Mouse (Mus musculus) limb, embryonic 13.5 days (tissue): ENCODE data around the gene H2-Eb2. TPM values are rescaled to one million over a fixed set of nuclear protein-coding genes. Genes with fewer than 3 reads are reported as not detected.

Experiments
- ATAC-seq: fragments of 200-750 bp; cut with Nextera tagmentation; 2 replicates; pipeline ENCODE4 v1.8.0; 2017; ENCODE audit warnings: low read depth, moderate number of reproducible peaks, moderate TSS enrichment; ENCODE audit not compliant: low FRiP score
- H3K27ac ChIP-seq: fragments of 300-500 bp; sonication (generic); 2 replicates; pipeline ENCODE4 v1.5.1; 2015; ENCODE audit warnings: inconsistent platforms, mild to moderate bottlenecking, moderate library complexity
- H3K27me3 ChIP-seq: fragments of 300-500 bp; sonication (generic); 2 replicates; pipeline ENCODE4 v1.6.1; 2015; ENCODE audit warnings: mild to moderate bottlenecking, inconsistent platforms
- H3K36me3 ChIP-seq: fragments of 300-500 bp; sonication (generic); 2 replicates; pipeline ENCODE4 v1.6.1; 2015; ENCODE audit warnings: inconsistent platforms, mild to moderate bottlenecking, moderate library complexity
- H3K4me1 ChIP-seq: fragments of 300-500 bp; sonication (generic); 2 replicates; pipeline ENCODE4 v1.6.1; 2015; ENCODE audit warnings: inconsistent platforms
- H3K4me2 ChIP-seq: fragments of 300-500 bp; sonication (generic); replicated peaks from 2 replicates; pipeline ENCODE4 v1.6.1; 2015; ENCODE audit warnings: inconsistent platforms, mild to moderate bottlenecking, moderate library complexity
- H3K4me3 ChIP-seq: fragments of 300-500 bp; sonication (generic); 2 replicates; pipeline ENCODE4 v1.5.1; 2015; ENCODE audit warnings: moderate library complexity, mild to moderate bottlenecking, inconsistent platforms
- H3K9ac ChIP-seq: fragments of 300-500 bp; sonication (generic); 2 replicates; pipeline ENCODE4 v1.6.1; 2015; ENCODE audit warnings: mild to moderate bottlenecking, inconsistent platforms
- H3K9me3 ChIP-seq: fragments of 300-500 bp; sonication (generic); 2 replicates; pipeline ENCODE4 v1.6.1; 2016; ENCODE audit warnings: inconsistent platforms
- WGBS: fragments of 180-500 bp; shearing (Covaris S2); methylation state at CpG from one replicate; pipeline ENCODE4 v1.1.7; 2015; 5-methylcytosine and 5-hydroxymethylcytosine counted together
- polyA plus RNA-seq: library from polyadenylated mRNA; unstranded; fragments of >200 nt; fragmentation: Nextera tagmentation; extraction: Ambion mirVana; gene quantifications from 2 replicates; pipeline ENCODE4 v1.2.1, GENCODE M21; 2015

Gene H2-Eb2
- polyA plus RNA-seq, 1 experiment from 2014 or later, result not detected

GRCm38 (mm10) chr17:34373055-34373709 lies 47.7 kb downstream of the H2-Eb2 start:
- no peak for ATAC-seq
- no peak overlapping the region for H3K27ac ChIP-seq
- 78% methylated on average over 6 of the region's 6 CpGs for WGBS
- no peak overlapping the region for H3K4me2 ChIP-seq
- H3K9ac ChIP-seq, result no peak overlapping the region
- H3K36me3 ChIP-seq, result no peaks in the 10 kb centered on the region
- no peaks in the 10 kb centered on the region; the same call in 1 of the 2 replicates for H3K27me3 ChIP-seq
- no peaks in the 10 kb centered on the region for H3K4me1 ChIP-seq
- no peaks in the 10 kb centered on the region for H3K9me3 ChIP-seq
- no peak overlapping the region for H3K4me3 ChIP-seq

DNA sequence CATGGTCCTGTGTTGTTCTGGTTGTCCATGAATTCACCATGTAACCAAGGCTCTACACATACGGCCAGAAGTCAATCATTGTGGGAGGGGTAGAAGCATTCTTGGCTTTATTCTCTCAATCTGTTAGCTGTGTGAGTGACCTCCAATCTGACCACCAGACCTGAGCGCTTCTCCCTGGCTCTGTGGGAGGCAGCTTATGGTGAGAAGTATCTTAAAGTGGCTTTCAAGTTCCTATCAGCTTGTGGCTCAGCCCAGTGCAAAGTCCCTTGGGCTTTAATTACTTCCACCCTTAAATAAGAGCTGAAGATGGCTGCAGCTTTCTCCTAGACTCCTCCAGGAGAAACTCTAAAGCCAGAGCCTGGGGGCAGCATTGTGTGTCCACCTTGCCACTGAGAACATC lies 51.4 kb downstream of the H2-Eb2 start, which contains the start of gene Btnl1:
Gene Btnl1 (plus strand): TSS at position 286 of the 400 bp plus-strand sequence.
- 84% methylated on average over 2 of the region's 2 CpGs for WGBS
- no peak for ATAC-seq

DNA sequence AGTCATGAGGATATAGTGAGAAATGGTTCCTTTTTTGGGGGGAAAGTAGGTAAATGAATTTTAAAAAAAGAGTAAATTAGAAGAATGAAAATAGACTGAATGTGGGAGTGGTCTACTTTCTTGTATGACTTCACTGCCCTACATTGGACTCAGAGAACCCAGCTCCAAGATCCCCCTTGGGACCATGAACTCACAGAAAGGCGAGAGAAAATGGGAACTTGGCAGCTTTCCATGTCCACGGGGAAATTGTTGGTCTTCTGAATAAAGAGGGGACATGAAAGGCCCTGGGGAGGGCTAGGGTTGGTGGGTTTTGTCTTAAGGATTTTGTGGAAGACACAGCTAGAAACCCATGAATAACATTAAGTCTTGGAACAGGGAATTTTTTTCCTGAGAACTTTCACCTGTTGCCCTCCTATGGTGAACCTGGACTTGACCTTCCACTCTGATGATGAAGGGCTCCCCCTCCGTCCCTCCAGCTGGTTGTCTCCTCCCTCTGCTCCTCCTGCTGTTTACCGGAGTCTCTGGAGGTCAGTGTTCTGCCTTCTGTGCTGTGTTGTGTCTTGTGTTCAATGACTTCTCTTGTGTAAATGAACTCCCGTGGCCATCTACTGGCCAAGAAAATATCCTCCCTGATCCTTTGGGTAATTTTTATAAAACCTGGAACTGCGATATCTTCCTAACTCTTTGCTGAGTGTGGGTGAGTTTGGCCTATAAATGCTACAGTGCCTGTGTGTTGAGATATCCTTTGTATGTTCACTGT lies 52.2 kb downstream of the H2-Eb2 start:
- WGBS, result 57% methylated on average over 6 of the region's 6 CpGs
- Histone ChIP-seq H3K27ac (no peak overlapping the region), H3K27me3 (no peaks in the 10 kb centered on the region; the same call in 1 of the 2 replicates), H3K4me1 (no peaks in the 10 kb centered on the region), H3K4me3 (no peak overlapping the region), H3K36me3 (no peaks in the 10 kb centered on the region), H3K9me3 (no peaks in the 10 kb centered on the region), H3K9ac (no peak overlapping the region), H3K4me2 (no peak overlapping the region)
- no peak for ATAC-seq

More for the DNA sequence above, 51.4 kb downstream of the H2-Eb2 start, which contains the start of gene Btnl1:
- Histone ChIP-seq H3K27ac (no peak within 1 kb of the TSS), H3K36me3 (no peaks in the 10 kb centered on the region), H3K4me2 (no peak within 1 kb of the TSS), H3K9ac (no peak within 1 kb of the TSS), H3K4me1 (no peaks in the 10 kb centered on the region), H3K9me3 (no peaks in the 10 kb centered on the region), H3K4me3 (no peak within 1 kb of the TSS), H3K27me3 (no peaks in the 10 kb centered on the region; the same call in 1 of the 2 replicates)

GRCm38 (mm10) chr17:34378716-34379115 lies 53.3 kb downstream of the H2-Eb2 start:
- no peak for ATAC-seq
- Histone ChIP-seq H3K9me3 (no peaks in the 10 kb centered on the region), H3K9ac (no peak overlapping the region), H3K36me3 (no peaks in the 10 kb centered on the region), H3K4me3 (no peak overlapping the region), H3K27me3 (no peaks in the 10 kb centered on the region), H3K27ac (no peak overlapping the region), H3K4me2 (no peak overlapping the region), H3K4me1 (no peaks in the 10 kb centered on the region)
- WGBS, result 76% methylated on average over 2 of the region's 2 CpGs

DNA sequence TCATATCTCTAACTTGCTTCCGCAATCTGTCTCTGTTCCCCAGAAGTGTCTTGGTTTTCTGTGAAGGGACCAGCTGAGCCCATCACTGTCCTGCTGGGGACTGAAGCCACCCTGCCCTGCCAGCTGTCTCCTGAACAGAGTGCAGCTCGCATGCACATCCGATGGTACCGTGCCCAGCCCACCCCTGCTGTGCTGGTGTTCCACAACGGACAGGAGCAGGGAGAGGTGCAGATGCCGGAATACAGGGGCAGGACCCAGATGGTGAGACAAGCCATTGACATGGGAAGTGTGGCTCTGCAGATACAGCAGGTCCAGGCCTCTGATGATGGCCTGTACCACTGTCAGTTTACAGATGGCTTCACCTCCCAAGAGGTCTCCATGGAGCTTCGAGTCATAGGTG lies 54.0 kb downstream of the H2-Eb2 start:
- no peak overlapping the region for H3K4me2 ChIP-seq
- no peaks in the 10 kb centered on the region for H3K27me3 ChIP-seq
- WGBS, result 84% methylated on average over 7 of the region's 7 CpGs
- H3K4me3 ChIP-seq, result no peak overlapping the region
- H3K9me3 ChIP-seq, result no peaks in the 10 kb centered on the region
- no peak overlapping the region for H3K9ac ChIP-seq
- no peaks in the 10 kb centered on the region for H3K36me3 ChIP-seq
- H3K4me1 ChIP-seq, result no peaks in the 10 kb centered on the region
- no peak for ATAC-seq
- no peak overlapping the region for H3K27ac ChIP-seq

- WGBS, result 65% methylated on average over 11 of the region's 11 CpGs
- Histone ChIP-seq H3K27me3 (no peaks in the 10 kb centered on the region), H3K4me2 (no peak overlapping the region), H3K36me3 (no peaks in the 10 kb centered on the region), H3K27ac (no peak overlapping the region), H3K9me3 (no peaks in the 10 kb centered on the region), H3K4me3 (no peak overlapping the region), H3K9ac (no peak overlapping the region), H3K4me1 (no peaks in the 10 kb centered on the region)
- no peak for ATAC-seq
Observed at GRCm38 (mm10) chr17:34381876-34382275, 56.4 kb downstream of the H2-Eb2 start.

DNA sequence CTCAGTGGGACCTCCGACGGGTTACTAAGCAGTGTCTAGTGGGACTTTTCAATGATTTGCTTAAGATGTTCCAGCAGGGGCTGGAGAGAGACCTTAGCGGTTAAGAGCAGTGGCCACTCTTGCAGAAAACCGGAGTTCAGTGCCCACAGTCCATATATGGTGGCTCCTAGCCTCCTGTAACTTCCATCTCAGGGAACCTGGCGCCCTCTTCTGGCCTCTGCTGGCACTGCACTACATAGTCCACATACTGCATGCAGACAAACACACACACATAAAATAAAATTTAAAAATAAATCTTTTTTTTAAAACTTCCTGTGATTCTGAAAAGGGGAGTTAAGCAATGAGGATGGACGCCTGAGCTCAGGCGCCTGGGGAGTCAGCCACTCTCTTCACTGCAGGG lies 57.7 kb downstream of the H2-Eb2 start:
- no peak overlapping the region for H3K27ac ChIP-seq
- no peaks in the 10 kb centered on the region for H3K4me1 ChIP-seq
- no peak overlapping the region for H3K4me2 ChIP-seq
- no peaks in the 10 kb centered on the region for H3K9me3 ChIP-seq
- H3K4me3 ChIP-seq, result no peak overlapping the region
- H3K36me3 ChIP-seq, result no peaks in the 10 kb centered on the region
- no peak overlapping the region for H3K9ac ChIP-seq
- no peaks in the 10 kb centered on the region for H3K27me3 ChIP-seq
- 73% methylated on average over 7 of the region's 7 CpGs for WGBS
- ATAC-seq, result no peak

GRCm38 (mm10) chr17:34384699-34385098 lies 59.2 kb downstream of the H2-Eb2 start:
- Histone ChIP-seq H3K27ac (no peak overlapping the region), H3K4me3 (no peak overlapping the region), H3K27me3 (no peaks in the 10 kb centered on the region), H3K4me2 (no peak overlapping the region), H3K9me3 (no peaks in the 10 kb centered on the region), H3K4me1 (no peaks in the 10 kb centered on the region), H3K9ac (no peak overlapping the region), H3K36me3 (no peaks in the 10 kb centered on the region)
- no peak for ATAC-seq
- WGBS, result 73% methylated on average over 3 of the region's 3 CpGs

- WGBS, result 70% methylated on average over 2 of the region's 2 CpGs
- no peaks in the 10 kb centered on the region for H3K36me3 ChIP-seq
- no peak overlapping the region for H3K4me2 ChIP-seq
- ATAC-seq, result no peak
- H3K27me3 ChIP-seq, result peaks cover 9% of the 10 kb centered on the region
- H3K9ac ChIP-seq, result no peak overlapping the region
- H3K9me3 ChIP-seq, result no peaks in the 10 kb centered on the region
- no peaks in the 10 kb centered on the region for H3K4me1 ChIP-seq
- H3K4me3 ChIP-seq, result no peak overlapping the region
- no peak overlapping the region for H3K27ac ChIP-seq
Observed at GRCm38 (mm10) chr17:34386656-34387055, 61.2 kb downstream of the H2-Eb2 start.

DNA sequence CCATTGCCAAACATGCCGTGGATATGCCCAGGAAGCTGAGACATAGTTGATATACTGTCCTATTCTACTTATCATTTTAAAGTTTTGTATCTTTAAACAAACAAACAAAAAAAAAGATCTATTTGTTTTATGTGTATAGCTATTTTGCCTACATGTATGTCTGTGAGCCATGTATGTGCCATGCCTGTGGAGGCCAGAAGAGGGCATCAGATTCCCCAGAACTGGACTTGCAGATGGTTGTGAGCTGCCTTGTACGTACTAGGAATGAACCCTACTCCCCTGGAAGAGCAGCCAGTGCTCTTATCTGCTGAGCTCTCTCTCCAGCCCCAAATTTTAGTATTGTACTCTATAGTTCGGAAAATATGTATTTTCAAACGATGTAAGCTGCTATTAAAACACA lies 63.0 kb downstream of the H2-Eb2 start:
- no peak overlapping the region for H3K27ac ChIP-seq
- no peak overlapping the region for H3K4me2 ChIP-seq
- ATAC-seq, result no peak
- WGBS, result 40% methylated on average over 4 of the region's 4 CpGs
- H3K4me1 ChIP-seq, result 0 out of 2 replicates have a peak, but pooled peaks cover 8% of the 10 kb centered on the region
- no peak overlapping the region for H3K4me3 ChIP-seq
- no peaks in the 10 kb centered on the region for H3K36me3 ChIP-seq
- H3K9ac ChIP-seq, result no peak overlapping the region
- no peaks in the 10 kb centered on the region for H3K9me3 ChIP-seq
- peaks cover 16% of the 10 kb centered on the region for H3K27me3 ChIP-seq
